Mouse (Mus musculus): ENCODE results near the gene Setd5. TPM values are rescaled to one million over a fixed set of nuclear protein-coding genes. Genes with fewer than 3 reads are reported as not detected.

Gene Setd5
- total RNA-seq, 1 experiment: 79.4 TPM

- Histone ChIP-seq H3K9ac (ENCODE audit: insufficient read depth, low read depth, low read length, poor library complexity, severe bottlenecking) (no peak overlapping the region), H3K27ac (ENCODE audit: insufficient read depth, low read depth, low read length, poor library complexity, severe bottlenecking) (no peak overlapping the region), H3K4me3 (ENCODE audit: insufficient read depth in 1 of 2, low read depth in 1 of 2, low read length in 2 of 2, poor library complexity in 1 of 2, severe bottlenecking in 1 of 2) (no peak overlapping the region), H3K36me3 (ENCODE audit: control insufficient read depth, insufficient read depth, low read length, poor library complexity, severe bottlenecking) (no peaks in the 10 kb centered on the region), H3K9me3 (ENCODE audit: control insufficient read depth, insufficient read depth, low read depth, low read length) (no peaks in the 10 kb centered on the region), H3K4me1 (ENCODE audit: control insufficient read depth in 2 of 2, insufficient read depth in 2 of 2, low read length in 2 of 2, poor library complexity in 1 of 2) (no peaks in the 10 kb centered on the region)
- TF ChIP-seq ZC3H11A (IDR thresholded peaks at IDR 0.05; ENCODE audit: borderline replicate concordance, low read depth, low read length): no peak
- TF ChIP-seq ZNF384 (IDR thresholded peaks at IDR 0.05; ENCODE audit: low read depth, low read length): no peak
- TF ChIP-seq CHD2 (IDR thresholded peaks at IDR 0.05; ENCODE audit: low read depth, low read length): no peak
- TF ChIP-seq HCFC1 (IDR thresholded peaks at IDR 0.05; ENCODE audit: borderline replicate concordance, insufficient read depth, low read length): no peak
- TF ChIP-seq MAFK (IDR thresholded peaks at IDR 0.05; ENCODE audit: insufficient read depth, low read depth, low read length): no peak
- no peak for DNase-seq (ENCODE audit: low read depth, low spot score)
- in situ Hi-C loops (cut with MboI; ENCODE audit: low sequenced_read_pairs in 2 of 2, unreplicated experiment in 2 of 2): no loop called here
Observed at GRCm38 (mm10) chr6:113172011-113172410, 94.8 kb downstream of the Setd5 start.

DNA sequence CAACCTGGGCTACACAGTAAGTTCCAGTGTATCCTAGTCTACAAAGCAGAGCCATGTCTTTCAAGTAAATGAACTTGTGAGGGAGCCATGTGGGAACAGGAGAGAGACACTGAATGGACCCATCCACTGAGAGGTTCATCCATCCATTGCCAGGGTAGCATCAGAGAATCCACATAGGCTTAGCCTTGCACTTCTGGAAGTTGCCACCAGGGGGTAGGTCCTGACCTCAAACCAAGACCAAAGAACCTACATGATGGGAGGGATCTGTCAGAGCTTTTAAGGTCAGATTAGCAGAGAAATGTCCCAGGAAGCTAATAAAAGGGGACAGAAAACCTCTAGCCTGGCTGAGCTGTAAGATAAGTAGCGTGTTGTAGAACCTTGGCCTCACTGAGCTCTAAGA, 95.4 kb downstream of the Setd5 start:
- DNase-seq (ENCODE audit: low read depth, low spot score): peak; percentile 74
- Histone ChIP-seq H3K9me3 (ENCODE audit: control insufficient read depth, insufficient read depth, low read depth, low read length) (no peaks in the 10 kb centered on the region), H3K4me3 (ENCODE audit: insufficient read depth in 1 of 2, low read depth in 1 of 2, low read length in 2 of 2, poor library complexity in 1 of 2, severe bottlenecking in 1 of 2) (no peak overlapping the region), H3K27ac (ENCODE audit: insufficient read depth, low read depth, low read length, poor library complexity, severe bottlenecking) (no peak overlapping the region), H3K9ac (ENCODE audit: insufficient read depth, low read depth, low read length, poor library complexity, severe bottlenecking) (no peak overlapping the region), H3K36me3 (ENCODE audit: control insufficient read depth, insufficient read depth, low read length, poor library complexity, severe bottlenecking) (no peaks in the 10 kb centered on the region), H3K4me1 (ENCODE audit: control insufficient read depth in 2 of 2, insufficient read depth in 2 of 2, low read length in 2 of 2, poor library complexity in 1 of 2) (no peaks in the 10 kb centered on the region)
- TF ChIP-seq CHD2 (IDR thresholded peaks at IDR 0.05; ENCODE audit: low read depth, low read length) (no peak), ZNF384 (IDR thresholded peaks at IDR 0.05; ENCODE audit: low read depth, low read length) (no peak), ZC3H11A (IDR thresholded peaks at IDR 0.05; ENCODE audit: borderline replicate concordance, low read depth, low read length) (no peak)
- in situ Hi-C loops (cut with MboI; ENCODE audit: low sequenced_read_pairs in 2 of 2, unreplicated experiment in 2 of 2): no loop called here

DNA sequence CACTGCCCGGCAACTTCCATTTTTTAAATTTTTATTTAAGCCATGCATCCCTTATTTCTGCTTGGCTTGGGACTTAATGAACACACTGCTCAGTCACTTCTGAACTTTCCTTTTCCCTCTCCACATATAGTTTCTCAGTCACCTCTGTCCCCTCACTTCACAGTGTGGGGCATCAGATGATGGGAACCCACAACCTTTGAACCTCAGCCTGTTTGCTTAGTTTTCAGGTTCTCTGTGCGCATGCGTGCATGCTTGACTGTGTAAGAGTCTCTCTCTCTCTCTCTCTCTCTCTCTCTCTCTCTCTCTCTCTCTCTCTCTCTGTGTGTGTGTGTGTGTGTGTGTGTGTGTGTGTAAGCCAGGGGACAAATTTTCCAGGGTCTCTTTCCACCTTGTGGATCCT, 98.3 kb downstream of the Setd5 start:
- in situ Hi-C loops (cut with MboI; ENCODE audit: low sequenced_read_pairs in 2 of 2, unreplicated experiment in 2 of 2): no loop called here
- no peak overlapping the region for H3K4me3 ChIP-seq (ENCODE audit: insufficient read depth in 1 of 2, low read depth in 1 of 2, low read length in 2 of 2, poor library complexity in 1 of 2, severe bottlenecking in 1 of 2)
- TF ChIP-seq HCFC1 (IDR thresholded peaks at IDR 0.05; ENCODE audit: borderline replicate concordance, insufficient read depth, low read length) (no peak), MAFK (IDR thresholded peaks at IDR 0.05; ENCODE audit: insufficient read depth, low read depth, low read length) (no peak), ZNF384 (IDR thresholded peaks at IDR 0.05; ENCODE audit: low read depth, low read length) (no peak), CHD2 (IDR thresholded peaks at IDR 0.05; ENCODE audit: low read depth, low read length) (no peak), ZC3H11A (IDR thresholded peaks at IDR 0.05; ENCODE audit: borderline replicate concordance, low read depth, low read length) (no peak)
- H3K9me3 ChIP-seq (ENCODE audit: control insufficient read depth, insufficient read depth, low read depth, low read length): no peaks in the 10 kb centered on the region
- no peaks in the 10 kb centered on the region for H3K4me1 ChIP-seq (ENCODE audit: control insufficient read depth in 2 of 2, insufficient read depth in 2 of 2, low read length in 2 of 2, poor library complexity in 1 of 2)
- no peak overlapping the region for H3K9ac ChIP-seq (ENCODE audit: insufficient read depth, low read depth, low read length, poor library complexity, severe bottlenecking)
- H3K36me3 ChIP-seq (ENCODE audit: control insufficient read depth, insufficient read depth, low read length, poor library complexity, severe bottlenecking): no peaks in the 10 kb centered on the region
- no peak overlapping the region for H3K27ac ChIP-seq (ENCODE audit: insufficient read depth, low read depth, low read length, poor library complexity, severe bottlenecking)
- DNase-seq (ENCODE audit: low read depth, low spot score): no peak

DNA sequence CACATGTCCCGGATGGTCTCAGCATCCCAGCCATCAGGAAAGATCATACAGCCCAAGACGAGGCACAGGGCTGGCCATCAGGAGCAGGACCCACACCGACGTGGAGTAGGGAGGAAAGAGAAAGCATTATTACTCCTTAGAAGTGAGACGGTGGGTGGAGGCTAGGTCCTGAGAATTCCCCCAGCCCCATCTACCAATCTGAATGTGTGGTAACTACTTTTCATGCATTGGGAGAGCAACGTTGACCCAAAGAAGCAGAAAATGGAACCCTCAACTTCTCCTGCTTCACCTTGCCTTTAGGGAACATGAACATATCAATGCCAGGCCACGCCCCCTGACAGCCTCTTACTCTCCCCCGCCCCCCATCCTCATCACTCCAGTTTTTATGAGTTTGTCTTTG, 99.4 kb downstream of the Setd5 start:
- H3K4me1 ChIP-seq (ENCODE audit: control insufficient read depth in 2 of 2, insufficient read depth in 2 of 2, low read length in 2 of 2, poor library complexity in 1 of 2): no peaks in the 10 kb centered on the region
- H3K4me3 ChIP-seq (ENCODE audit: insufficient read depth in 1 of 2, low read depth in 1 of 2, low read length in 2 of 2, poor library complexity in 1 of 2, severe bottlenecking in 1 of 2): no peak overlapping the region
- no peak overlapping the region for H3K9ac ChIP-seq (ENCODE audit: insufficient read depth, low read depth, low read length, poor library complexity, severe bottlenecking)
- in situ Hi-C loops (cut with MboI; ENCODE audit: low sequenced_read_pairs in 2 of 2, unreplicated experiment in 2 of 2): no loop called here
- H3K27ac ChIP-seq (ENCODE audit: insufficient read depth, low read depth, low read length, poor library complexity, severe bottlenecking): no peak overlapping the region
- no peaks in the 10 kb centered on the region for H3K9me3 ChIP-seq (ENCODE audit: control insufficient read depth, insufficient read depth, low read depth, low read length)
- DNase-seq (ENCODE audit: low read depth, low spot score): no peak
- no peak for TF ChIP-seq CHD2 (IDR thresholded peaks at IDR 0.05; ENCODE audit: low read depth, low read length)
- no peak for TF ChIP-seq MAFK (IDR thresholded peaks at IDR 0.05; ENCODE audit: insufficient read depth, low read depth, low read length)
- TF ChIP-seq ZNF384 (IDR thresholded peaks at IDR 0.05; ENCODE audit: low read depth, low read length): no peak
- TF ChIP-seq HCFC1 (IDR thresholded peaks at IDR 0.05; ENCODE audit: borderline replicate concordance, insufficient read depth, low read length): no peak
- no peak for TF ChIP-seq ZC3H11A (IDR thresholded peaks at IDR 0.05; ENCODE audit: borderline replicate concordance, low read depth, low read length)
- no peaks in the 10 kb centered on the region for H3K36me3 ChIP-seq (ENCODE audit: control insufficient read depth, insufficient read depth, low read length, poor library complexity, severe bottlenecking)

All from ES-E14 (cell line).